Mouse (Mus musculus) right cerebral cortex, postnatal 25 days (tissue): ENCODE results near the gene Epha1.

ENCODE experiments used
- DNase-seq: peaks from one replicate; pipeline ENCODE4 v3.0.0; 2022

Epha1 gene

GRCm38 (mm10) chr6:42351776-42352485 lies 21.1 kb downstream of the Epha1 start:
- no peak for DNase-seq

- no peak for DNase-seq
Observed at GRCm38 (mm10) chr6:42350968-42351775, 21.9 kb downstream of the Epha1 start.

- peak; percentile 66 for DNase-seq
Observed at GRCm38 (mm10) chr6:42350021-42350967, 22.8 kb downstream of the Epha1 start.

- peak; percentile 82 for DNase-seq
Observed at GRCm38 (mm10) chr6:42349426-42350020, 23.5 kb downstream of the Epha1 start, which contains the start of gene Zyx. TSS of gene Zyx (plus strand) at chr6:42349630.

- peak; percentile 61 for DNase-seq
Observed at GRCm38 (mm10) chr6:42349006-42349425, 24.1 kb downstream of the Epha1 start.

GRCm38 (mm10) chr6:42348281-42349005 lies 24.6 kb downstream of the Epha1 start:
- DNase-seq, result no peak

GRCm38 (mm10) chr6:42344255-42344654 lies 28.8 kb downstream of the Epha1 start:
- no peak for DNase-seq

GRCm38 (mm10) chr6:42343361-42344120 lies 29.5 kb downstream of the Epha1 start:
- DNase-seq, result no peak

- no peak for DNase-seq
Observed at GRCm38 (mm10) chr6:42342171-42342570, 30.9 kb downstream of the Epha1 start.

GRCm38 (mm10) chr6:42339981-42340380 lies 33.1 kb downstream of the Epha1 start:
- DNase-seq, result no peak

- DNase-seq, result no peak
Observed at GRCm38 (mm10) chr6:42339189-42339588, 33.9 kb downstream of the Epha1 start.

- DNase-seq, result no peak
Observed at GRCm38 (mm10) chr6:42330946-42331345, 42.1 kb downstream of the Epha1 start.

GRCm38 (mm10) chr6:42330216-42330615 lies 42.9 kb downstream of the Epha1 start:
- DNase-seq, result no peak

- no peak for DNase-seq
Observed at GRCm38 (mm10) chr6:42328757-42329156, 44.3 kb downstream of the Epha1 start.

GRCm38 (mm10) chr6:42326509-42326908 lies 46.6 kb downstream of the Epha1 start:
- DNase-seq, result no peak

- peak; percentile 79 for DNase-seq
Observed at GRCm38 (mm10) chr6:42325268-42325609, 47.8 kb downstream of the Epha1 start.

- DNase-seq, result peak; percentile 86
Observed at GRCm38 (mm10) chr6:42324482-42325267, 48.4 kb downstream of the Epha1 start, which contains the start of gene Fam131b. TSS of gene Fam131b (minus strand) at chr6:42324643.

GRCm38 (mm10) chr6:42324067-42324481 lies 49.0 kb downstream of the Epha1 start:
- DNase-seq, result peak; percentile 47

- no peak for DNase-seq
Observed at GRCm38 (mm10) chr6:42323371-42324066, 49.5 kb downstream of the Epha1 start.
